Mouse (Mus musculus): ENCODE measurements around the gene Cst13.

The Cst13 gene

DNA sequence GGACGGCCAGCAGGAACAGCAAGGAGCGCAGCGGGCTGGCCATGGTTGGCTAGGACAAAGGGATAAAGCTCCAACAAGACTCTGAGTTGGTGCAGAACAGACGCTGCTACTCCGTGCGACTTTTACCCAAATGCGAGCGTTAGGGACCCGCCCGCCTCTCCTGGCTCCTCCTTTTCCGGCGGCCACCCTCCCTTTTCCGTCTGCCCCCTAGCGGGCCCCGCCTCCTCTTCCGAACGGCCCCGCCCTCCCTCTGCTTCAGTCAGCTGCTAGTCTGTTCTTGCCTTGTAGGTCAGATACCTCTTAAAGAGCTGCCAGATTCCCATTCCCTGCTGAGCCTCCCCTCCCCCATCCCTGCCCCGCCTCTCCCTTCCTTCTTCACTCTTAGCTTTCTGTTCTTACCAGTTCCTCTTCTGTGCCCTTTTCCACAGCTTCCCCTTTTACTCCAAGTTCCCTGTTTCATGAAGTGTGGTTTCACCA lies 55.5 kb downstream of the Cst13 start, which contains the start of gene Cst3:
Gene Cst3, minus strand, starts transcription at position 358 of the 477 bp plus-strand sequence.
- peak; percentile 92 for DNase-seq

DNA sequence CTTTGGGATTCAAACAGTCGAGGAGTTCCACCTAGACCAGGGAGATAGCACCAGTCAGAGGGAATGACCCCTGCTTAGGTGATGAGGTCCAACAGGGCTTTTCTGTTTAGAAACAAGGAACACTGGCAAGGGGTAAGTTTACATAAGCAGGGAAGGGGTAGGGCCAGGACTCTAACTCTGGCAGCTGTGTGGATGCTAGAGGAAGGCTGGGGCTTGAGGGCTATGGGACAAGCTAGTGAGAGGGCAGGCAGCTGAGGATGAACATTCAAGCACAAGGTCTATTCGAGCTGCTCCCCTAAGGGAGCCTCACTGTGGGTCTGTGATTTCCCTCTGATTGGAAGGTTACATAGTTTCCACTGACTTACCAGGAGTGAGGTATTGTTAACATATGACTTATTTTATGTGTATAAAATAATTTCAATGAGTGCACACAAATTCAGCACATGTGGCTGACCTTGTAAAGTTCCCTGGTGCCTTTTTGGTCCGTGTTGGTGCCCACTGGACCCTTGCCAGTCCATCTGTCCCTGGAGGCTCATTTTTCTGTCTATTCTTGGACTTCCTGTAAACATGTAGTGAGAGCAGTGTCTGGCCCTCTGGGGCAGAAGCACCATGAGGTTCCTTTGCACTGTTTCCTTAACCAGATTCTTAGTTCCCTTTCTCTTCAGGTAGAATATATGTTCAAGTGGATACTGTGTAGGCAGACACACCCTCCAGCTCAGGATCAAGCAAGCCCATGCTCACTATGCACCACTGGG lies 57.3 kb downstream of the Cst13 start:
- peak; percentile 32 for DNase-seq

DNA sequence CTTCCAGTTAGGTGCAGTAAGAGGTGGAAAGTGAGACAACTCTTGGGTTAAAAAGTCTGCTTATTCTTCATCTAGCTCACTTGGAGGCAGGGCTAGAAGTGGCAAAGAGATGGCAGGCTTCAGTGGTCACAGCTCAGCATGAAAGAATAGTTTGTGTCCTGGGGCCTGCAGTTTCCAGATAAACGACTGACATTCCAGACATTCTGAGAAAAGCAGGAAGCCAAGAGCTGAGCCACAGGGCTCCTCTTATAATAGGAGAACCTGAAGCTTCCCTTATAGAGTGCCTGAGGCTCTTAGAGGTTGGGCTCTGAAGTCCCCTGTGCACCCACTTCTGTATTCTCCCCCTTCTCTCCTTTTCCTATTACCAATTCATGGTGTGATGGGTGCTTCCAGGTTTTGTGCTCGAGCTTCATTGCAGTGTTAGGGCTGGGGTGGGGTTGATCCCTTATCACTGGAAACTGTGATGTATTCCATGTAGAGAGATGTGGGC lies 58.8 kb downstream of the Cst13 start:
- DNase-seq = no peak

DNA sequence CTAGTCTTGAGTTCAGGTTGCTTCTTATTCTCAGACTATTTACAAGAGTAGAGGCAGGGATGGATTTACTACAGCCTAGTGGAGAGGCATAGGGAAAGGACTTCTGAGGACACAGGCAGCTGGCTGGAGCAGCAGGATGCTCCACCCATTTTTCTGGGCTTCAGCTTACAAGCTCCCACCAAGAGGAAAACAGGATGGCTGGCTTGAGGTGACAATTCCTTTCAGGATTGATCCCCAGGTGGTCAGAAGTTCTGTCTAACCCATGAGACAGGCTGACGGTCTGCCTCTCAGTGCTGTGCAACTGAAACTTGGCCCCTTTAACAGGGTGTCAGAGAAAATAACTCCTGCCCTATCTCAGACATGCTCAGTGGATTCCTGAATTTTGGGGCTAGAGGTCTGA lies 59.3 kb downstream of the Cst13 start:
- no peak for DNase-seq

Data from right cerebral cortex, postnatal 14 days (tissue).